Comparison of ENCODE assay signal across 8 mouse cellular contexts in the genomic region with DNA sequence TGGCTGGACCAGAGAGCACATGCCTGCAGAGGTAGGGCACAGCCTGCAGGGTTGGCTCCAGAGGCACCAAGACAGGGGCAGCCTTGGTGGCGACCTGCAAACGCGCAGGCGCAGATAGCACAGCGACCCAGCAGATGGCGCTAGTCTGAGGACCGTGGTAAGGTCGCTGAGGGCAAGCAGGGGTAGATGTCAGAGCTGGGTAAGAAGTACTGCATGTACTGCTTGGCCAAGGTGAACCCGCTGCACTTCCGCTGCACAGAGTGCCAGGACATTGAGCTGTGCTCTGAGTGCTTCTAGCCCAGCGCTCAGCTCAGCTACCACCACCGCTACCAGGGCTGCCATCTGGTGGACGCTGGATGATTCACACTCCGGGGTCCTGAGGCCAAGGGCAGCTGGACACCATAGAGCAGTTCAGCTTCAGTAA.
DNase-seq lines count a peak whose midpoint lies in the region; ATAC-seq and TF ChIP-seq lines count a peak whose summit lies in the region.
"Not testable (repeated sequence)": the region's sequence is repeated elsewhere in the genome, so short reads cannot be mapped to it uniquely, and the experiment has no call there.

No protein-coding gene starts in this region.

- H3K4me2 ChIP-seq in forebrain, embryonic 15.5 days (replicated peaks), result peak overlapping the region; percentile 50
- H3K4me2 ChIP-seq in liver, postnatal 0 days (ENCODE audit: low read depth, low read length), result peak overlapping the region; percentile 63
- peak overlapping the region; percentile 43 for H3K4me2 ChIP-seq in neural tube, embryonic 14.5 days (ENCODE audit: low read depth, low read length)

- H3K4me3 ChIP-seq in ES-E14 (ENCODE audit: insufficient read depth in 1 of 2, low read depth in 1 of 2, low read length in 2 of 2, poor library complexity in 1 of 2, severe bottlenecking in 1 of 2), result peak overlapping the region; percentile 39 to 61; a peak in 3 of 4 replicates
- H3K4me3 ChIP-seq in forebrain, embryonic 15.5 days, result peak overlapping the region; percentile 35
- not testable (repeated sequence) for H3K4me3 ChIP-seq in liver, postnatal 0 days (ENCODE audit: low read depth, low read length)
- peak overlapping the region; percentile 21 for H3K4me3 ChIP-seq in neural tube, embryonic 14.5 days (ENCODE audit: low read depth, low read length)
- peak overlapping the region; percentile 46 for H3K4me3 ChIP-seq in testis, adult 2 months (ENCODE audit: control insufficient read depth, low read depth, low read length)

- intact Hi-C loops in heart, postnatal 25 days (cut with DNase I), result loop anchor here (1.0 kb wide), 1 partner anchor 94 kb away; no protein-coding TSS in a partner anchor

- 5% methylated on average over 14 of the region's 14 CpGs for WGBS in forebrain, embryonic 15.5 days
- WGBS in liver, postnatal 0 days (ENCODE audit: insufficient replicate concordance), result 3% methylated on average over 14 of the region's 14 CpGs
- WGBS in neural tube, embryonic 14.5 days, result 1% methylated on average over 13 of the region's 14 CpGs

- 0 out of 2 replicates have a peak, but pooled peaks have one; percentile 39 for TF ChIP-seq POLR2A in testis, adult 2 months (IDR thresholded peaks at IDR 0.05; ENCODE audit: control insufficient read depth, low read depth, low read length)

- H3K9me3 ChIP-seq in ES-E14 (ENCODE audit: control insufficient read depth, insufficient read depth, low read depth, low read length); forebrain, embryonic 15.5 days; liver, postnatal 0 days (ENCODE audit: low read length); neural tube, embryonic 14.5 days (ENCODE audit: control insufficient read depth, low read length): not testable (repeated sequence)

- H3K4me1 ChIP-seq in ES-E14 (ENCODE audit: control insufficient read depth in 2 of 2, insufficient read depth in 2 of 2, low read length in 2 of 2, poor library complexity in 1 of 2); forebrain, embryonic 15.5 days; liver, postnatal 0 days (ENCODE audit: insufficient read depth); neural tube, embryonic 14.5 days (ENCODE audit: control insufficient read depth, insufficient read depth, low read length); testis, adult 2 months (ENCODE audit: control insufficient read depth, insufficient read depth, low read length): not testable (repeated sequence)

- in situ Hi-C loops in ES-E14 (cut with MboI; ENCODE audit: low sequenced_read_pairs in 2 of 2, unreplicated experiment in 2 of 2), result not testable (repeated sequence)

- peak; percentile 82 for ATAC-seq in forebrain, embryonic 15.5 days (replicated peaks)
- ATAC-seq in liver, postnatal 0 days, result peak; percentile 89
- peak; percentile 98 for ATAC-seq in neural tube, embryonic 14.5 days (ENCODE audit: low read depth)

- DNase-seq in ES-E14 (ENCODE audit: low read depth, low spot score), result peak; percentile 62
- peak; percentile 51 for DNase-seq in cerebellum, adult 11-12 months
- peak; percentile 24 for DNase-seq in heart, postnatal 25 days (ENCODE audit: low spot score)
- peak; percentile 76 for DNase-seq in layer of hippocampus, adult 11-12 months (ENCODE audit: low spot score)
- DNase-seq in liver, postnatal 0 days, result peak; percentile 84

- not testable (repeated sequence) for H3K27ac ChIP-seq in ES-E14 (ENCODE audit: insufficient read depth, low read depth, low read length, poor library complexity, severe bottlenecking); forebrain, embryonic 15.5 days (replicated peaks); liver, postnatal 0 days (ENCODE audit: low read depth); neural tube, embryonic 14.5 days (ENCODE audit: low read depth, low read length)
- H3K27ac ChIP-seq in testis, adult 2 months (ENCODE audit: control insufficient read depth, insufficient read depth, low read depth, low read length), result peak overlapping the region; percentile 32; the same call in 1 of the 2 replicates

- H3K27me3 ChIP-seq in forebrain, embryonic 15.5 days; liver, postnatal 0 days (ENCODE audit: insufficient read depth, low read length); neural tube, embryonic 14.5 days (ENCODE audit: control insufficient read depth, insufficient read depth, low read length); testis, adult 2 months (ENCODE audit: control insufficient read depth, insufficient read depth, low read length): not testable (repeated sequence)

- not testable (repeated sequence) for H3K36me3 ChIP-seq in ES-E14 (ENCODE audit: control insufficient read depth, insufficient read depth, low read length, poor library complexity, severe bottlenecking); forebrain, embryonic 15.5 days; liver, postnatal 0 days (replicated peaks; ENCODE audit: insufficient read depth, low read length); neural tube, embryonic 14.5 days (ENCODE audit: control insufficient read depth, insufficient read depth, low read length); testis, adult 2 months (ENCODE audit: control insufficient read depth, insufficient read depth, low read length)

- TF ChIP-seq EP300 in liver, postnatal 0 days (IDR thresholded peaks at IDR 0.05; ENCODE audit: low read depth), result not testable (repeated sequence)

- peak; percentile 87 for TF ChIP-seq CTCF in liver, postnatal 0 days (IDR thresholded peaks at IDR 0.05; ENCODE audit: low read depth)
- peak; percentile 66 for TF ChIP-seq CTCF in testis, adult 2 months (IDR thresholded peaks at IDR 0.05; ENCODE audit: control insufficient read depth, insufficient read depth, insufficient replicate concordance, low read depth, low read length)

- H3K9ac ChIP-seq in ES-E14 (ENCODE audit: insufficient read depth, low read depth, low read length, poor library complexity, severe bottlenecking); liver, postnatal 0 days (replicated peaks); neural tube, embryonic 14.5 days (replicated peaks; ENCODE audit: low read depth, low read length): not testable (repeated sequence)
- 0 out of 2 replicates have a peak overlapping the region, but pooled peaks have one; percentile 5 for H3K9ac ChIP-seq in forebrain, embryonic 15.5 days (replicated peaks)

TF ChIP-seq in ES-E14, 5 proteins besides CTCF, POLR2A, EP300 and RAD21:
- TF ChIP-seq ZC3H11A (IDR thresholded peaks at IDR 0.05; ENCODE audit: borderline replicate concordance, low read depth, low read length), result peak; percentile 15; the same call in 1 of the 2 replicates

Comparison
In these comparisons a context has a peak if more than half of its experiments do, and no peak if none do; other contexts are left out.
1. DNase-seq: peak in every context shown above with its lines; median percentile 84 in liver, postnatal 0 days; 76 in layer of hippocampus, adult 11-12 months; 62 in ES-E14; 51 in cerebellum, adult 11-12 months; 24 in heart, postnatal 25 days.